Mouse (Mus musculus) cerebellum, adult 8-10 months (tissue): ENCODE data around the gene Ppm1m.
"Not testable (repeated sequence)": the region's sequence is repeated elsewhere in the genome, so short reads cannot be mapped to it uniquely, and the experiment has no call there.

Experiments
- DNase-seq: peaks from one replicate; pipeline ENCODE4 v3.0.0; 2022

Ppm1m gene

GRCm38 (mm10) chr9:106191355-106191754, 8.2 kb downstream of the Ppm1m start:
- no peak for DNase-seq

- no peak for DNase-seq
These were observed 15.6 kb downstream of the Ppm1m start for GRCm38 (mm10) chr9:106183996-106184395.

- DNase-seq, result no peak
These were observed 17.4 kb downstream of the Ppm1m start for GRCm38 (mm10) chr9:106182146-106182545.

GRCm38 (mm10) chr9:106179964-106180363, 19.6 kb downstream of the Ppm1m start:
- no peak for DNase-seq

- DNase-seq, result no peak
These were observed 20.1 kb downstream of the Ppm1m start for GRCm38 (mm10) chr9:106179454-106179853.

- no peak for DNase-seq
These were observed 21.7 kb downstream of the Ppm1m start for GRCm38 (mm10) chr9:106177799-106178198.

- no peak for DNase-seq
These were observed 22.8 kb downstream of the Ppm1m start for GRCm38 (mm10) chr9:106176769-106177168.

GRCm38 (mm10) chr9:106175552-106176200, 23.9 kb downstream of the Ppm1m start:
- DNase-seq, result no peak

- DNase-seq, result no peak
These were observed 26.2 kb downstream of the Ppm1m start for GRCm38 (mm10) chr9:106173363-106173762.

GRCm38 (mm10) chr9:106172527-106172926, 27.0 kb downstream of the Ppm1m start:
- DNase-seq, result no peak

GRCm38 (mm10) chr9:106171346-106172158, 28.0 kb downstream of the Ppm1m start:
- peak; percentile 85 for DNase-seq

- peak; percentile 89 for DNase-seq
These were observed 28.8 kb downstream of the Ppm1m start, which contains the start of gene Wdr82 for GRCm38 (mm10) chr9:106170556-106171345. Wdr82 (plus strand) TSS chr9:106170928.

- no peak for DNase-seq
These were observed 29.6 kb downstream of the Ppm1m start for GRCm38 (mm10) chr9:106169917-106170316.

- not testable (repeated sequence) for DNase-seq
These were observed 30.5 kb downstream of the Ppm1m start for GRCm38 (mm10) chr9:106169006-106169405.

- DNase-seq, result no peak
These were observed 31.8 kb downstream of the Ppm1m start for GRCm38 (mm10) chr9:106167703-106168102.

- no peak for DNase-seq
These were observed 32.3 kb downstream of the Ppm1m start for GRCm38 (mm10) chr9:106167241-106167640.

- no peak for DNase-seq
These were observed 32.8 kb downstream of the Ppm1m start for GRCm38 (mm10) chr9:106166709-106167108.

- DNase-seq, result no peak
These were observed 39.1 kb downstream of the Ppm1m start for GRCm38 (mm10) chr9:106160426-106160825.

- peak; percentile 99 for DNase-seq
These were observed 39.7 kb downstream of the Ppm1m start for GRCm38 (mm10) chr9:106159784-106160301.

- DNase-seq, result no peak
These were observed 40.3 kb downstream of the Ppm1m start for GRCm38 (mm10) chr9:106159237-106159636.

- no peak for DNase-seq
These were observed 41.5 kb downstream of the Ppm1m start, which contains the start of gene Glyctk for GRCm38 (mm10) chr9:106158037-106158491. Glyctk (minus strand) TSS chr9:106158138.

GRCm38 (mm10) chr9:106157623-106157925, 42.0 kb downstream of the Ppm1m start:
- no peak for DNase-seq
